Mouse (Mus musculus) gonadal fat pad, adult 2 months (tissue): ENCODE data around the gene Sept9. TPM values are rescaled to one million over a fixed set of nuclear protein-coding genes. Genes with fewer than 3 reads are reported as not detected.

Experiments
- DNase-seq: peaks from one replicate; pipeline ENCODE4 v3.0.0-alpha.2; 2012; ENCODE audit warnings: low read depth
- polyA plus RNA-seq: library from polyadenylated mRNA; depleted of rRNA; stranded (reverse); fragments of >200 nt; gene quantifications from 2 replicates; pipeline ENCODE4 v1.2.3, GENCODE M21; 2012; rRNA removed

The Sept9 gene
- polyA plus RNA-seq, 1 experiment, result 35.4 TPM

GRCm38 (mm10) chr11:117403073-117403472, 203.6 kb downstream of the Sept9 start:
- no peak for DNase-seq

DNA sequence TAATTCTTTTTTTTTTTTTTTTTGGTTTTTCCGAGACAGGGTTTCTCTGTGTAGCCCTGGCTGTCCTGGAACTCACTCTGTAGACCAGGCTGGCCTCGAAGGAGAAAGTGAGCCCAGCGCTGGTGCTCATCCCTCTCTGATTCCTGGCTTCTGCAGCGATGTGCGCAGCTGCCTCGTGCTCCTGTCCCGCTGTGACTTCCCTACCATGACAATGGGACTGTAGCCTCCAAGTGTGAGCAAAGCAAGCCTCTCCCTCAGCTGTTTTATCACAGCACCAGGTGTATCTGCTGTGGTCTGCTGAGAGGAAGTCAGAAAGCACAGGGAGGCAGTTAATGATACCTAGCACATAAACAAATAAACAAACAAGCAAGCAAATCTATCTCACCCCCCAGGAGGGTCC, 204.3 kb downstream of the Sept9 start:
- no peak for DNase-seq

DNA sequence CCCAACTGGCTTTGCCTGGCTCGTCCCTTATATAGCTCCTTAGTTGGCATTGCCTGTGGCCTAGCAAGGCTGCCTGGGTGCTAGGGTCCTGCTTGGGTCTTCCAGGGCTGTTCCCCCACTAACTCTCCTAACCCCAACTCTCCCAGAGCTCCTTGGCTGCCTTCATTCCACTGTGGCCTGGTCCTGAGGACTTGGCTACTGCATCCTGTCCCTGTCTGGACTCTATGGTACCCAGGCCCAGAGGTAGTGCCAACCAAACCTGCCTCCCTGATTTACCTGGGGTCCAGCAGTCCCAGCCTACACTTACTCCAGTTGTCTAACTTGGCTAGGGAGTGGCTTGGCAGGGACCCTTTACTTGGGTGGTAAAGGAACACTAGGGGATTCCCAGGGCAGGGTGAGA, 207.2 kb downstream of the Sept9 start:
- no peak for DNase-seq

- no peak for DNase-seq
Observed at GRCm38 (mm10) chr11:117407196-117407595, 207.7 kb downstream of the Sept9 start.

- DNase-seq, result no peak
Observed at GRCm38 (mm10) chr11:117407651-117408441, 208.4 kb downstream of the Sept9 start.

GRCm38 (mm10) chr11:117408442-117409031, 209.1 kb downstream of the Sept9 start:
- DNase-seq, result no peak

DNA sequence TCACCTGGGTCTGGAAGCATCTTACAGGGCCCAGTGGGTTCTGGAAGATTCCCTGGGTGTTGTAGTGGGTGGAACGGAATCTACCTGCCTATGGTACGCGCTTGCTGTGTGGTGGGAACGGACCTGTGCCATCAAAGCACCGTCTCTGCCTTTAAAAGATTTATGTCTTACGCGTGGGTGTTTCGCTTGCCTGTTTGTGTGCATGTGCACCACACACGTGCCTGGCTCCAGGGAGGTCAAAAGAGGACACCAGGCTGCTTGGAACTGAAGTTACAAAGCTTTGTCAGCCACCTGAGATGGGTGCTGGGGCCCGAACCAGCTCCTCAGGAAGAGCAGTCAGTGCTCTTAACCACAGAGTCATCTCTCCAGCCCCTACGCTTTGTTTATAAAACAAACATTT, 209.9 kb downstream of the Sept9 start:
- DNase-seq, result no peak

DNA sequence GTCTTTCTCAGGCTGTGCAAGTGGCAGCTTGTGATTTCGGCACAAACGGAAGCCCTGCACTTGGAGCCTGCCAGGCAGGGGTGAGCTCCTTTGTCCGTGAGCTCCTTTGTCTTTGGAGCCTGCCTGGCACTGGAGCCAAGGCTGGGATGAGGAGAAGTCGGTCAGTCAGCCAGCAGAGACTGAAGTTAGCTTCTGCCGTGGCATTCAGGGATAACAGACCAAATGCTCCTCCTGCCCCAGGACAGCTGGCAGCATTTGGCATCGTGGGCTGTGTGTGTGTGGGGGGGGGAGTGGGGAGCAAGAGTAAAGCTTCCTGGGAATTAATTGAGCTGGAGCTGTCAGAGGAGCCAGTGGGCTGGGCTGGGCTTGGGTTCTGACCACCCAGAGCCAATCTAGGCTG, 210.6 kb downstream of the Sept9 start:
- no peak for DNase-seq

DNA sequence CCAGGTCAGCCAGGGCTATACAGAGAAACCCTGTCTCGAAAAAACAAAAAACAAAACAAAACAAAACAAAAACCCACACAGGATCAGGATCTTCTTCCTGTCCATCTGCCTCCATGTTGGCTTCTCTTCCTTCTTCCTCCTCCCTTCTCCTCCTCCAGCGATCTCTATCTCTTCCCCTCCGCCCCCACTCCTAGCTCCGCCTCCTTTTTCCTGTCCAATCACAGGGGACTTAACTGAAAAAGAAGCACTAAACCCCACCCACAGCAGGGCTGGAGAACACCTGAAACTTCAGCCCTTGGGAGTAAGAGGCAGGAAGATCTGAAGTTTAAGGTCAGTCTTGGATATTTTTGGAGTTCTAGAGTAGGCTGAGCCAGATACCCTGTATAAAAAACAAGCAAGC, 212.2 kb downstream of the Sept9 start:
- no peak for DNase-seq

Other genes starting within 250 kb of the Sept9 start
- 69.8 and 71.6 TPM in 2 replicates for gene Sec14l1, start 84.5 kb upstream of the Sept9 start, polyA plus RNA-seq